Mouse (Mus musculus) heart, adult 2 months (tissue): ENCODE results near the gene Cdk14.

Experiments
- CTCF ChIP-seq: fragments of 200-600 bp; IDR thresholded peaks from 2 replicates; pipeline ENCODE4 v1.8.1; 2022; ENCODE audit warnings: antibody characterized with exemption, mild to moderate bottlenecking, moderate library complexity
- POLR2A ChIP-seq: fragments of 200-500 bp; IDR thresholded peaks from 2 replicates; pipeline ENCODE4 v1.6.1; 2011; ENCODE audit warnings: mild to moderate bottlenecking, low read depth, low read length, control low read depth; ENCODE audit not compliant: insufficient read depth

- no peak for TF ChIP-seq POLR2A
- no peak for TF ChIP-seq CTCF
Observed at GRCm38 (mm10) chr5:5206012-5206411, 214.1 kb downstream of the Cdk14 start.
